Mouse (Mus musculus) megakaryocyte, embryonic 14.5 days (primary cell): ENCODE measurements at regions not wholly inside any gene's neighbourhood (a gene's known extent, or its start where the extent isn't known, plus 50 kb on each side); places are given as distances from the start of the nearest gene placed in this dataset.

ENCODE experiments used
- FLI1 ChIP-seq: IDR thresholded peaks from 2 replicates; pipeline ENCODE4 v1.6.1; 2012; ENCODE audit warnings: low read length, inconsistent platforms, mixed read lengths
- GATA1 ChIP-seq: IDR thresholded peaks from 3 replicates; pipeline ENCODE4 v1.6.1; 2012; ENCODE audit warnings: mixed read lengths, low read length, inconsistent platforms, borderline replicate concordance

DNA sequence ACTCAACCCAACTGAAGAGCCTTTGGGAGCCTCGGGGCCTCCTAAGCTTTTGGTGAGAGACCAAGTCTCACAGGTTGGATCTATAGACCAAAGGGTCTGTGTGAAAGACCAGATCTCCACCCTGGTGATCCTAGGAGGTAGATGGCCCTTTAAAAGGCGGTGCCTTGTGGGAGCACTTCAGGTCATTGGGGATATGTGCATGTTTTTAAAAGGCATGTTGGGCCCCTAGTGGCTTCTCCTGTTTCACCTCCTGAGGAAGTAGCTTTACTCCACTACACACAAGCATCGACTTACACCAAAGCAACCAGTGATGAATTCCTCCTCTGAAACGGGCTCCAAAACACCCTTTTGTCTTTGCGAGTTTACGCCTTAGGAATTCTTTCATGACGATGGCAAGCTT is 292.3 kb upstream of the Cdh5 start:
- TF ChIP-seq GATA1, result no peak
- TF ChIP-seq FLI1, result no peak
